Mouse (Mus musculus) erythroblast, embryonic 14.5 days (primary cell): ENCODE results near the gene Stk10.

Experiments used
- GATA1 ChIP-seq: IDR thresholded peaks from 2 replicates; pipeline ENCODE4 v1.6.1; 2012; ENCODE audit warnings: low read length, inconsistent platforms, mixed read lengths
- TAL1 ChIP-seq: IDR thresholded peaks from 3 replicates; pipeline ENCODE4 v1.6.1; 2012; ENCODE audit warnings: low read length, inconsistent platforms, mixed read lengths

GRCm38 (mm10) chr11:32625677-32626076, 92.6 kb downstream of the Stk10 start:
- TF ChIP-seq GATA1 (no peak), TAL1 (no peak)
